Mouse (Mus musculus) liver, postnatal 0 days (tissue): ENCODE measurements around the gene Sptlc2.

Experiments
- CTCF ChIP-seq: sonication (generic); IDR thresholded peaks from 2 replicates; pipeline ENCODE4 v1.5.1; 2016; ENCODE audit warnings: antibody characterized with exemption, low read depth
- EP300 ChIP-seq: IDR thresholded peaks from 2 replicates; pipeline ENCODE4 v1.6.1; 2016; ENCODE audit warnings: antibody characterized with exemption, low read depth, mild to moderate bottlenecking

DNA sequence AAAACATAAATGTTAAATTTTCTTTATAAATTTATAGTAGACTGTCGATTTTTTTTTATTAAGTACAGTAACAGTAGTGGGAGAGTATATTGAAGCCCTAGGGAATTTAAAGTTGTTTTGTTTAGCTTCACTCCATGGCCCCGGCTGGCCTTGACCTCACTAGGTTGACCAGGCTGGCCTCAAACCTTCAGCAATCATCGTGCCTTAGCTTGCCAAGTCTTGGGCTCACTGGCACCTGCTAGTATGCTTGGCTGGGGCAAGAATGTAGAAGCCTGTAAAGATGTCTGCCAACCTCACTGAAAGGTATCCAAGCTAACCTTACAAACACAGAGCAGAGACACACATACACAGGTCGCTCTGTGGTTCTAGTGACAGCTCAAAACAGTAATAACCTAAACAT lies 55.6 kb downstream of the Sptlc2 start:
- TF ChIP-seq CTCF (no peak), EP300 (no peak)
